Mouse (Mus musculus) midbrain, embryonic 11.5 days (tissue): ENCODE measurements around the gene Gh. TPM values are rescaled to one million over a fixed set of nuclear protein-coding genes. Genes with fewer than 3 reads are reported as not detected.
"Not testable (repeated sequence)": the region's sequence is repeated elsewhere in the genome, so short reads cannot be mapped to it uniquely, and the experiment has no call there.

Source experiments
- ATAC-seq: fragments of 200-750 bp; cut with Nextera tagmentation; 2 replicates; pipeline ENCODE4 v1.8.0; 2017; ENCODE audit warnings: moderate TSS enrichment, moderate library complexity; ENCODE audit not compliant: low FRiP score
- DNase-seq: peaks from one replicate; pipeline ENCODE4 v3.0.0; 2015; ENCODE audit warnings: low spot score; ENCODE audit errors: missing footprints
- H3K27ac ChIP-seq: fragments of 300-500 bp; sonication (generic); 2 replicates; pipeline ENCODE4 v1.5.1; 2014; ENCODE audit warnings: low read depth, low read length
- H3K27me3 ChIP-seq: fragments of 300-500 bp; sonication (generic); 2 replicates; pipeline ENCODE4 v1.6.1; 2014; ENCODE audit warnings: mild to moderate bottlenecking, low read length, moderate library complexity, mixed read lengths; ENCODE audit not compliant: control insufficient read depth, insufficient read depth
- H3K36me3 ChIP-seq: fragments of 300-500 bp; sonication (generic); 2 replicates; pipeline ENCODE4 v1.6.1; 2014; ENCODE audit warnings: mild to moderate bottlenecking, low read length, moderate library complexity, mixed read lengths; ENCODE audit not compliant: control insufficient read depth, insufficient read depth
- H3K4me1 ChIP-seq: fragments of 300-500 bp; sonication (generic); 2 replicates; pipeline ENCODE4 v1.6.1; 2014; ENCODE audit warnings: low read length; ENCODE audit not compliant: control insufficient read depth, insufficient read depth
- H3K4me2 ChIP-seq: fragments of 300-500 bp; sonication (generic); 2 replicates; pipeline ENCODE4 v1.6.1; 2014; ENCODE audit warnings: mild to moderate bottlenecking, moderate library complexity
- H3K4me3 ChIP-seq: fragments of 300-500 bp; sonication (generic); 2 replicates; pipeline ENCODE4 v1.5.1; 2014; ENCODE audit warnings: low read depth, low read length
- H3K9ac ChIP-seq: fragments of 300-500 bp; sonication (generic); 2 replicates; pipeline ENCODE4 v1.6.1; 2014; ENCODE audit warnings: low read length
- H3K9me3 ChIP-seq: fragments of 300-500 bp; sonication (generic); 2 replicates; pipeline ENCODE4 v1.6.1; 2016; ENCODE audit warnings: low read length; ENCODE audit not compliant: control insufficient read depth
- WGBS: fragments of 180-500 bp; shearing (Covaris S2); extraction: QIAGEN DNeasy Blood & Tissue Kit; methylation state at CpG from one replicate; pipeline ENCODE4 v1.1.7; 2014; 5-methylcytosine and 5-hydroxymethylcytosine counted together
- polyA plus RNA-seq: library from polyadenylated mRNA; unstranded; fragments of >200 nt; fragmentation: Nextera tagmentation; extraction: Ambion mirVana; gene quantifications from 2 replicates; pipeline ENCODE4 v1.2.1, GENCODE M21; 2014

Gh gene
- not detected in 2 replicates for polyA plus RNA-seq

DNA sequence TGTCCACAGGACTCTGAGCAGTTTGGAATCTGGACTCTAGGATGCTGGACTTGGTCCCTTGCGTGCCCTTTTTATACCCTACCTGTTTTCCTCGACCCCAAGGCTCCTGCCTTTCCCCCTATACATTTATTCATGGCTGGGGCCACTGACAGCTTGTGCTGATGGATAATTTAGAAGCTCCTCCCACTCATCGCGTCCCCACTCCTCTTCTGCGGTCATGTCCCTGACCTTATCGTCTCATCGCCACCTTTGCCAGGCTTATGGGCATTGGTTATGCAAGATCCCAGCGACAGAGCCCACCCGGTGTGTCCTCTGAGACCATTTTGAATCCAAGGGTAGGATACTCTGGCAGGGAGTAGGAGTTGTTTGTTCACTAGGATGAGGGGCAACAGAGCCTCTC, at the start of gene Gh:
Gh (minus strand) TSS at position 101 of the 400 bp plus-strand sequence.
- no peak within 1 kb of the TSS for H3K4me3 ChIP-seq
- 87% methylated on average over 9 of the region's 9 CpGs for WGBS
- ATAC-seq (no peak), DNase-seq (no peak)
- H3K4me2 ChIP-seq: no peak within 1 kb of the TSS
- no peak within 1 kb of the TSS; the same call in 1 of the 2 replicates for H3K9ac ChIP-seq
- no peaks in the 10 kb centered on the region for H3K27me3 ChIP-seq
- H3K4me1 ChIP-seq: no peaks in the 10 kb centered on the region
- no peaks in the 10 kb centered on the region for H3K9me3 ChIP-seq
- no peaks in the 10 kb centered on the region for H3K36me3 ChIP-seq
- no peak within 1 kb of the TSS for H3K27ac ChIP-seq

DNA sequence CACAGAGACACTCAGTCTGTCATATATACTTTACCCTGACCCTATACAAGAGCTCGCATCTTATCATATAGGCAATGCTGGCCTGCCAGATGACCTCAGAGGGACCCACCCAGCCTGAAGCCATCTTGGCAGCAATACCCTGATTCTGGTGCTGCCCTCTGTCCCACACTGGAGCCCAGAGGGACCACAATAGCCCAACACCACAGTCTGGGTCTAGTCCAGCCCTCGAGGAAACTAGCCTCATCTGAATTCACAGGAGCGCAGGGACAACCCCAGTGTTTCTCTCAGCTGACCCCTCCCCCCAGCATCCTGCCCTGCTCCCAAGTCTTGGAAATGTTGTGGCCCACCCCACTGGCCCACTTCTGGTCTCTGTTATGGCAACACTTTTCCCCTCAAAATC, 49.6 kb upstream of the Gh start:
- no peak for DNase-seq
- no peaks in the 10 kb centered on the region for H3K36me3 ChIP-seq
- WGBS: 63% methylated on average over 3 of the region's 3 CpGs
- H3K27me3 ChIP-seq: no peaks in the 10 kb centered on the region
- no peak overlapping the region for H3K4me3 ChIP-seq
- H3K9ac ChIP-seq: no peak overlapping the region
- H3K9me3 ChIP-seq: no peaks in the 10 kb centered on the region
- no peak overlapping the region for H3K27ac ChIP-seq
- no peak for ATAC-seq
- H3K4me2 ChIP-seq: no peak overlapping the region
- H3K4me1 ChIP-seq: no peaks in the 10 kb centered on the region

DNA sequence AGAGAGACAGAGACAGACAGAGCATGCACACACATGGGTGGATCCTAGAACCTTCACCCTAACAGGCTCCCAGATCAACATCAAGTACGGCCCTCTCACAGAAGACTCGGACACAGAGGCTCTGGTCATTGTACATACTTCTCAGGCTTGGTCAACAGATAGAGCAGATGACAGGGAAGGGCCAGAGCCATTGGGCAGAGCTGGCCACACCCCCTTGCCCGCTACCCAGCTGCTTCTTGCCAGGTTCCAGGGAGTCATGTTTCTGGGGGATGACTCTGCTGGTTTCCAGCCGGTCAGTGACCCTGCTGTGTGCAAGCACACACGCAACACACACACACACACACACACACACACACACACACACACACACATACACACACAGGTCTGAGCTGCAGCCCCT, 49.2 kb upstream of the Gh start:
- 59% methylated on average over 5 of the region's 5 CpGs for WGBS
- H3K9me3 ChIP-seq: no peaks in the 10 kb centered on the region

DNA sequence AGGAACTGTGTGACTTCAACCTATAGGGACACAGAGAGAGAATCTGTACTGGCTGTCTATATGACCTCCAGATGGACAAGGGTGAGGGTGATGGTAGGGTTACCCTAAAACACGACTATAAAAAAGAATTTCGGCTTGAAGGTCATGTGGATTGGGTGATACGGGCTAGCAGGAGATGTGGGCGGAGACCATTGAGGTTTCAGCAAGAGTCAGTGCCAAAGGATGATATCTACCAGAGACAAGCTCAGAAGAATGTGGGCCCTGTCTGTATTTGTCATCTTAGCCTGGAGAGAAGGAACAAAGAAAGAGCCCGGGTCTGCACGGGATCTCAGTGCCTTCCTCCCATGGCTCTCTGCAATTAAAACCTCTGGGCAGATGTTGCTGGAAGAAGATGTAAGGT, 48.1 kb upstream of the Gh start:
- no peaks in the 10 kb centered on the region for H3K27me3 ChIP-seq
- H3K36me3 ChIP-seq: no peaks in the 10 kb centered on the region
- no peaks in the 10 kb centered on the region for H3K9me3 ChIP-seq
- peaks cover 6% of the 10 kb centered on the region; the same call in 1 of the 2 replicates for H3K4me1 ChIP-seq
- no peak overlapping the region for H3K27ac ChIP-seq
- ATAC-seq: no peak
- no peak for DNase-seq
- no peak overlapping the region for H3K4me2 ChIP-seq
- H3K4me3 ChIP-seq: no peak overlapping the region
- 83% methylated on average over 6 of the region's 6 CpGs for WGBS
- no peak overlapping the region for H3K9ac ChIP-seq

More for the DNA sequence above, 49.2 kb upstream of the Gh start:
- H3K9ac ChIP-seq: no peak overlapping the region
- H3K36me3 ChIP-seq: no peaks in the 10 kb centered on the region
- ATAC-seq (no peak), DNase-seq (no peak)
- no peak overlapping the region for H3K4me2 ChIP-seq
- no peaks in the 10 kb centered on the region for H3K27me3 ChIP-seq
- H3K4me3 ChIP-seq: no peak overlapping the region
- no peaks in the 10 kb centered on the region for H3K4me1 ChIP-seq
- H3K27ac ChIP-seq: no peak overlapping the region

DNA sequence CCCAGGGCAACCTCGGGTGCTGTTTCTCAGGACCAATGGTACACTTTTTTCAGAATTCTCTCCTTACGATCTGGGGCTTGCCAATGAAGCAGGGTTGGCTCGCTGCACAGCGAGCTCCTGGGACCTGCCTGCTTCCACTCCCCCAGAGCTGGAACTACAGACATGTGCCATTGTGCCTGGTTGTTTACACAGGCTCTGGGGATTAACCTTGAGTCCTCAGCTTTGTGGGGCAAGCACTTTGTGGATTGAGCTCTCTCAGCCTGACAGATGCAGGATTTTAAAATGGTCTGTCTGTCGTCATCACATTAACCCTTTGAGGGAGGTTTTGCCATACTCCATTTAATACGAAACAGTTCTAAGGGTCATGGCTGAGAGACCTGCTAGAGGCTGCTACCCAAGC, 43.2 kb upstream of the Gh start:
- ATAC-seq (peak; percentile 88), DNase-seq (no peak)
- Histone ChIP-seq H3K27ac (no peak overlapping the region), H3K27me3 (no peaks in the 10 kb centered on the region), H3K9me3 (no peaks in the 10 kb centered on the region), H3K4me2 (no peak overlapping the region), H3K4me3 (no peak overlapping the region), H3K36me3 (no peaks in the 10 kb centered on the region), H3K4me1 (peaks cover 11% of the 10 kb centered on the region; the same call in 1 of the 2 replicates), H3K9ac (no peak overlapping the region)
- WGBS: 35% methylated on average over 6 of the region's 6 CpGs

DNA sequence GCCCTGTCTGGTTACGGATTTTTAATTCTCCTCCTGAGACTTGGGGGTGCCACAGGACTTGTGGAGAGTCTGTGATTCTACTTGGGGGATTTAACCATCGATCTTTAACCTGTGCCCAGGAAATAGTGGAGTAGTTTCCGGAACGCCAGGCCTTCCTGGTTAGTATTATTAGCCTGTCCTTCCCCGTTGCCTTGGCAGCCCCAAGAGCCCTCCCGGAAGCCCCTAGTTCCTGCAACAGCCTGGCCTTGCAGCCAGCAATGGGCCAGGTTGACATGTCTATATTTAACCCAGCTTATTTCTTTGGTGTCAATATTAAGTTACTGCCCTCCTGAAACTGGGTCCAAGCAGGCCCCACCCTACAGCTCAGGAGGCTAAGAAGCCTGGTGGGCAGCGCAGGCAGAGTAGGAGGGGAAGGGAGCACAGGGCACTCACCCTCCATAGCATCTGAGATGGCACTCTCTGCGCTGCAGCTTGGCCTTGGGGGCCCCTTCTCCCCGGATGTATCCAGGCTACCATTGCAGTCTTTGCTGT, 39.4 kb upstream of the Gh start:
- WGBS: 83% methylated on average over 9 of the region's 9 CpGs
- Histone ChIP-seq H3K36me3 (no peaks in the 10 kb centered on the region), H3K4me2 (no peak overlapping the region), H3K9ac (no peak overlapping the region), H3K27ac (no peak overlapping the region), H3K9me3 (no peaks in the 10 kb centered on the region), H3K27me3 (no peaks in the 10 kb centered on the region), H3K4me1 (peaks cover 14% of the 10 kb centered on the region; the same call in 1 of the 2 replicates), H3K4me3 (no peak overlapping the region)
- ATAC-seq (no peak), DNase-seq (no peak)

DNA sequence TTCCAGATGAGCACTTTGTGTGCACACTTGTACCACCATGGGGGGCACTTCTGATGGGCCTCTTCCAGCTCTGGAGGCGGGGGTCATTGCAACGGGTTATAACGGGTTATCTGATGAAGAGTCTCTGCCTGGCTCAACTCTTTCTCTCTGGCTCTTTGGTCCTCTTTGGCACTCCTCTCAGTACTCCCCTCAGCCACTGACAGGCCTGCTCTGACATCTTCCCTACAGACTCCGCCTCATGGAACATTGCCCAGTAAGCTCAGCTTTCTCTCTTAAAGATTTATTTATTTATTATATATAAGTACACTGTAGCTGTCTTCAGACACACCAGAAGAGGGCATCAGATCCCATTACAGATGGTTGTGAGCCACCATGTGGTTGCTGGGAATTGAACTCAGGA, 37.7 kb upstream of the Gh start:
- 88% methylated on average over 4 of the region's 4 CpGs for WGBS
- not testable (repeated sequence) for H3K4me1 ChIP-seq

DNA sequence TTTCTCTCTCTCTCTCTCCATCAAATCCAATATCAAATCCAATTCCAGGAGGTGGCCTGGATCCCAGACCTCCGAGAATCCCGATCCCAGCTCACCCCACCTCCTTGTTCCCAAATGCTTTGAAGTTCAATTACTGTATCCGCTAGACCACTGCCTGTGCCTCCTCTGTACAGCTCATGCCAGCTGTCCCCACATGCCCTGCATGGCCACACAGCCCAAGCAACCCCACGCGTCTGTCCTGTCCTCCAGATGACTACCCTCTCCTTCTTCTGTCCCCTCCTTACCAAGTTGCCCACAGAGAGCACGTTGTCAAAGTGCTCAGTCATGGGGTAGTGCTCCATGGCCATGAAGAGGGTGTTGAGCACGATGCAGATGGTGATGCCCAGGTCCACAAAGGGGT, 37.2 kb upstream of the Gh start:
- 81% methylated on average over 7 of the region's 7 CpGs for WGBS
- no peak for ATAC-seq
- no peaks in the 10 kb centered on the region for H3K9me3 ChIP-seq
- H3K4me2 ChIP-seq: no peak overlapping the region
- DNase-seq: no peak
- no peak overlapping the region for H3K9ac ChIP-seq
- H3K27me3 ChIP-seq: no peaks in the 10 kb centered on the region
- H3K36me3 ChIP-seq: no peaks in the 10 kb centered on the region
- H3K4me3 ChIP-seq: no peak overlapping the region
- peaks cover 6% of the 10 kb centered on the region; the same call in 1 of the 2 replicates for H3K4me1 ChIP-seq
- no peak overlapping the region for H3K27ac ChIP-seq

More for the DNA sequence above, 37.7 kb upstream of the Gh start:
- H3K27ac ChIP-seq, DNase-seq, ATAC-seq, H3K9ac ChIP-seq, H3K36me3 ChIP-seq, H3K27me3 ChIP-seq, H3K4me2 ChIP-seq, H3K4me3 ChIP-seq, H3K9me3 ChIP-seq: not testable (repeated sequence)

DNA sequence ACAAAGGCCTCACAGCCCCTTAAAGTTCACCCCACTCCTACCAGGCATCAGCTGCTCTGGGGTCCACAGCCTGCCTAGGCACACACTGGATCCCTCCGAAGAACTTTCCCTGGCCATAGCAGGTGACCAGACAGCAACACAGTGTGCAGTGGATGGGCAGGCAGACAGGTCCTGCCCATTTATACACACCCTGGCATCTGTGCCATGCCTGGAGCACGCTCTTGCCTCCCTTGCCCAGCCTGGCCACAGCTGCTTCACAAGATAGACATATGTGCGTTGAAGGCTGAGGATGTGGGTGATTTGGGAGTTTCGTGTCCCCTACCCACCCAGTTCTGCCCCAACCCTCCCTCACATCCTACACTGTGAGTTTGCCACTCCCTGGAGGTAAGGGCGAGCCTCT, 36.4 kb upstream of the Gh start:
- H3K27ac ChIP-seq: no peak overlapping the region
- no peak overlapping the region for H3K9ac ChIP-seq
- no peak for DNase-seq
- H3K4me3 ChIP-seq: no peak overlapping the region
- ATAC-seq: no peak
- H3K36me3 ChIP-seq: no peaks in the 10 kb centered on the region
- peaks cover 6% of the 10 kb centered on the region; the same call in 1 of the 2 replicates for H3K4me1 ChIP-seq
- no peaks in the 10 kb centered on the region for H3K27me3 ChIP-seq
- no peaks in the 10 kb centered on the region for H3K9me3 ChIP-seq
- WGBS: 72% methylated on average over 5 of the region's 5 CpGs
- H3K4me2 ChIP-seq: no peak overlapping the region
